Mouse (Mus musculus) gonadal fat pad, adult 2 months (tissue): ENCODE data around the gene Tbc1d5. TPM values are rescaled to one million over a fixed set of nuclear protein-coding genes. Genes with fewer than 3 reads are reported as not detected.

Source experiments
- DNase-seq: peaks from one replicate; pipeline ENCODE4 v3.0.0-alpha.2; 2012; ENCODE audit warnings: low read depth
- polyA plus RNA-seq: library from polyadenylated mRNA; depleted of rRNA; stranded (reverse); fragments of >200 nt; gene quantifications from 2 replicates; pipeline ENCODE4 v1.2.3, GENCODE M21; 2012

Gene Tbc1d5
- polyA plus RNA-seq, 1 experiment, result 13.0 TPM

GRCm38 (mm10) chr17:51104294-51104693 is 74.9 kb downstream of the Tbc1d5 start:
- no peak for DNase-seq

DNA sequence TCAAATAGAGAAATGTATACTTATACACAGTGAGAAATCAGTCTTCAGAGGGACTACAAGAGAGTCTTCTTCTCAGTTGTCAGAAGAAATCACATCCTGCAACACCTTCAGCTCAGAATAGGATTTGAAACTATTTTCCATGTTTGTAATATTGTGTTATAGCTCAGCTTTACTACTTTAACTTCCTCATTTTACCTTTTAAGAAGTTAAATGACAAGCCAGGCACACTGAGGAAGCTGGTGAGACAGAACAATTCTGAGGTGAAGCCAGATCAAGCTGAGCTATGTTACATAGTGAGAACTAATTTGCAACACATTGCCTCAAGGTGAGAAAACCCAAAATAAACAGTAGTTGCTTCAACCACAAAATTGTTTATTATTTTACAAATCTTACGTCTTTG is 135.3 kb downstream of the Tbc1d5 start:
- no peak for DNase-seq

GRCm38 (mm10) chr17:51040861-51041260 is 138.3 kb downstream of the Tbc1d5 start:
- no peak for DNase-seq

- no peak for DNase-seq
Measured at GRCm38 (mm10) chr17:51023227-51023626, 155.9 kb downstream of the Tbc1d5 start.

GRCm38 (mm10) chr17:51016384-51016783 is 162.8 kb downstream of the Tbc1d5 start:
- no peak for DNase-seq

- no peak for DNase-seq
Measured at GRCm38 (mm10) chr17:51013908-51014307, 165.2 kb downstream of the Tbc1d5 start.

GRCm38 (mm10) chr17:51003179-51003578 is 176.0 kb downstream of the Tbc1d5 start:
- no peak for DNase-seq

- no peak for DNase-seq
Measured at GRCm38 (mm10) chr17:50998216-50998615, 180.9 kb downstream of the Tbc1d5 start.

GRCm38 (mm10) chr17:50993294-50993993 is 185.7 kb downstream of the Tbc1d5 start:
- DNase-seq, result no peak

DNA sequence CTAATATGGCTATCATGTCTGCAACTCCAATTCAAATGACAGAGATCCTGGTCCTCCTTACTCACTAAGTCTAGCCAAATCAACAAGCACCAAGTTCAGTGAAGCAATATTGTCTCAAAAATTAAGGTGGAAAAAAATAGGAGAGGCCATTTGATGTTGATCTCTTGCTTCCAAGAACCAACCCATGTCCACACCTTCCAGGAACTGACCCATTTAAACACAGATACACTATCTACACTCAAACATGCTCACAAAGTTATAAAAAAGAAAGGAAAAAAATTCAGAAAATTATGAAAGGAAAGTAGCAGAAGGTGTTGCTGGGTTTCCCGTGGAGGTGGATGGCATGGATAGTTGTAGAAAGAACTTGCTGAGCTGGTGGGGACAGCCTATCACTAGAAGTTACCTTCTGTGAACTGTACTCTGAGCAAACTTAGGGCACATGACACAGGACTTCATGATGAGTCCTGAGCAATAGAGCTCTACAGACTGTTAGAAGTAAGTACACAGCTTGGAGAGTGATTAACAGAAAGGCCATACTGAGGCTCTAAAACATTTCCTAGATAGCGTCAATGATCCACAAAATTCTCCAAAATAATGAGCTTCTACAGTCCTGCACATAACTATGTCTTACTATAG is 188.3 kb downstream of the Tbc1d5 start:
- DNase-seq, result no peak

- DNase-seq, result no peak
Measured at GRCm38 (mm10) chr17:50987935-50988334, 191.2 kb downstream of the Tbc1d5 start.

DNA sequence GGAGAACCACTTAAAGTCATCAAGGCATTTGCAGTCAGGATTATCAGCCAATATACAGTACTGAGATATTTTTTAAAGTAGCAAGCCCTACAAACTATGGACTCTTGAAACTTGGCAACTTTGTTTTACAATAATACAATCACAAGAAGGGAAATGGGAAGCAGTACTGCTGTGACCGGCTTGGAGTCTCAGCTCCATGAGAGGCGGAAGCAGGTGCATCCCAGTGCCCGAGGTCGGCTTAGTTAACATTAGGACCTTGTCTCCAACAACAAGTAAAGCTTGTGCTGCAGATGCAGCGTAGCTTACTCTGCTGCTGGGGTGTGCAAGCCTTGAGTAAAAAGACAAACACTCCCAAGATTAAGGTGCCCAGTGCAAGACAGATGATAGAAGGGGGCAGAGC is 197.2 kb downstream of the Tbc1d5 start:
- no peak for DNase-seq

DNA sequence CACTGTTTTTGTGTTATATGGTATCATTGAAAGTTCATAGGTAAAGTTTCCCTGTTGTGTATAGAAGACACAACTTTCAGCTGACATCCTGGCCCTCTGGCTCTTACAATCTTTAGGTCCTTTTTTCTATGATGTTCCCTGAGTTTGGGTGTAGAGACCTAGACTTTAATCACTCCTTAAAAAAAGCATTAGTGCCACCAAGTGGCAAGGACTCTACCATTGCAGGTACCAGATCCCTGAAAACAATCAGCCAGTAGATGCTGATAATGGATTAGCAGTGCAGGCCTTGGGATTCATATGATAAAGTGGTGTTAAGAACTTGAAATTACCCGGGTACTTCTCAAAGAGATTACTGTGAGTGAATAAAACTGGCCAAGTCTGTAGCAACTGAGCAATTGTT is 207.0 kb downstream of the Tbc1d5 start:
- DNase-seq, result no peak

GRCm38 (mm10) chr17:50966147-50966546 is 213.0 kb downstream of the Tbc1d5 start:
- no peak for DNase-seq

- no peak for DNase-seq
Measured at GRCm38 (mm10) chr17:50954313-50954712, 224.8 kb downstream of the Tbc1d5 start.

- DNase-seq, result no peak
Measured at GRCm38 (mm10) chr17:50922308-50922707, 256.8 kb downstream of the Tbc1d5 start.

DNA sequence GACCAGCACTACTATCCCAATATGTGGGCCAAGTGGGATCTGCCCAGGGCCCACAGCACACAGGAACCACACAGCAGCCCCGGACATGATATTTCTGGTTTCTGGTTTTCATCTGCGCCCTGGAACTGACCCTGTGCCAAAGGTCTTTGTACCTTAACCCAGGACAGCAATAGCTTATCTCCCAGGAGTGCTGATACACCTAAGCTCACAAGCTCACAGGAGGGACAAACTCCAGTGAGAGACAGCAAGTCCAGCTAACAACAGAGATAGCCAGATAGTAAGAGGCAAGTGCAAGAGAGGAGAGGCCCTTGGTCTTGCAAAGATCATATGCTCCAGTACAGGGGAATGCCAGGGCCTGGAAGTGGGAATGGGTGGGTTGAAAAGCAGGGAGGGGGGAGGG is 263.9 kb downstream of the Tbc1d5 start:
- no peak for DNase-seq

DNA sequence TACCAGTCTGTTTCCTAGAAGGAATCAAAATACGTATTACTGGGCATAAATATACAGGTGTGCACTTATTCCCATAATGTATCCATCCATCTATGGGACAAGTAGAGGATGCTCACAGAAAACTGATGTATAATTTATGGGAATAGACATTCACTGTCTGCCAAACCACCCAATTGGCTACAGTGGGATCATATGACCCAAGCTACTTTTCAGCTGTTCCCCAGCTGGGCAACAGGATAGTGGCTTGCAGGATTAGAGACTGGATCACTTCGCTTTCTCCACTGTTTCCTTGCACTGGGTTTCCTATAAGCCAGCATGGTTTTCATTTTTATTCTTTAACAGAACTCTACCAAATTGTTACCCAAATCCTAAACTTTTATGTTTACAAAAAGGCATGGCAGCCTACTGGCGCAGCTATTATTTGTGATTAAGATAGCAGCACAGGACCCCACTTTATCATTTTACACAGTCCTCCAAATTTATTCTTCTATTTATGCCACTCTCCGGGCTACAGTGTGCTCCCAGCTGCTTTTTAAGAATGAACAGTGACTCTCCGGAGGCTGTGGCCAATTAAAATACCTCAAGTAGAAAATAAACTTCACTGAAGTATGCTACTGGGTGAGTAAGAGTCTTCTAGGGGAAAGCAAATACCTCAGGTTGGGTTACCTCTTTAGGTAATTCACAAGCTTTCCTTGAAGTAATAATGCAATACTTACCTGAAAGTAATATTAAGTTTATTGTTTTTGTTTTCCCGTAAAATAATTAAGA is 270.4 kb downstream of the Tbc1d5 start:
- no peak for DNase-seq

DNA sequence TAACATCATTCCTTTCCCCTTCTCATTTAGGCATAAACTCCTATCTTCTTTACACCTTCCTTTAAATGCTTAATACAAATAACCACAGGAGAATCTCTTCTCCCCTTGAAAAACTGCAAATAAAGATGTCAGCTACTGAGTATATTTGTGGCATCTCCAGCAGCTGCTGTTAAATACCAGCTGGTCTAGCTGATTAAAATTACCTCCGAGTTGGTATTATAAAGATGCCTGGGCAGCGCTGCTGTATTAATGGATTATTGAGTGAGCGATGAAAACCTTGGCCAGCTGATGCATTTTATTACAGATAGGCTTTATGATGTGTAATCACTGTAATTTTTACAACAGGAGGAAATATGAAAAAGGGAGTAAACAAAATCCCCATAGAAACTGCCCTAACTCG is 271.0 kb downstream of the Tbc1d5 start:
- DNase-seq, result no peak

DNA sequence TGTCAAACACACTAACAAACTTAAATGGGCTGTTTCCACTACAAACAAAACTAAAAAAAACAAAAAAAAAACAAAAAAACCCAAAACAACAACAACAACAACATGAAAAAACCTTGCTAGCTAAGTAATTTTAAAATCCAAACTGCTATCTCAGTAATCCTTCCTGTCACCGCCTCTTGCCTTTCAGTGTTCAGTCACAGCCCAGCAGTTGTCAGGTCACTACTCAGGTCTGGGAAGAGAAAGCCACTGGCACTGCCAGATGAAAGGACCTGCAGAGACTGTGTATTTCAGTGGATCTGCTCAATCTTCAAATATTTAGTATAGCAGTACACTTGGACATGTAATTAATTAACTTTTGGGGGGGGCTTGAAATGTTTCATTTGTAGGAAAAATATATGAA is 272.5 kb downstream of the Tbc1d5 start:
- DNase-seq, result no peak

- no peak for DNase-seq
Measured at GRCm38 (mm10) chr17:50904463-50904862, 274.7 kb downstream of the Tbc1d5 start.

DNA sequence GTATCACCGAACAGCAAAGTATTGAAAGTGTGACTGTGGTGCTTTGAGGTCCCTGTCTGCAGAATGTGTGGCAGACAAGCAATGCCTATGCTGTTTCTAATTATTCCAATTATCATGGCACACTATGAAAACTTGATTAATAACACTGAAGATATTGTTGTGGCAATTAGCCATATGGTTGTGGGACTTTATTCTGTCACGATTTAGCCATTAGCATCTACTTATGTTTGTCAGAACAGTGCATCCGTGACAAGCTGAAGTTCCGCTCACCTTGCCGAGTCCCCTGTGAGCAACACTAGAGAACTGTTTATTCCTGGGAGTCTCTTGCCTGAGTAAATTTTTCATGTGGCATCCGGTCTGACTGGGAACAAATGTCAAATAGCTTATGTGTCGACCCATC is 281.3 kb downstream of the Tbc1d5 start:
- DNase-seq, result no peak

GRCm38 (mm10) chr17:50889475-50889874 is 289.7 kb downstream of the Tbc1d5 start:
- peak; percentile 19 for DNase-seq
